Mouse (Mus musculus) heart, postnatal 0 days (tissue): ENCODE measurements around the gene Gm11634. TPM values are rescaled to one million over a fixed set of nuclear protein-coding genes. Genes with fewer than 3 reads are reported as not detected.
A peak's percentile ranks its signal among the peaks of the same experiment; 100 is the strongest.

ENCODE experiments used
- ATAC-seq: fragments of 200-750 bp; cut with Nextera tagmentation; 2 replicates; pipeline ENCODE4 v1.8.0; 2017; ENCODE audit warnings: low read depth, moderate number of reproducible peaks, moderate library complexity; ENCODE audit not compliant: insufficient read depth
- DNase-seq: peaks from one replicate; pipeline ENCODE4 v3.0.0-alpha.2; 2016; ENCODE audit warnings: low spot score
- H3K27ac ChIP-seq: fragments of 300-500 bp; sonication (generic); 2 replicates; pipeline ENCODE4 v1.5.1; 2014; ENCODE audit warnings: low read depth, mild to moderate bottlenecking
- H3K27me3 ChIP-seq: fragments of 300-500 bp; sonication (generic); 2 replicates; pipeline ENCODE4 v1.6.1; 2014; ENCODE audit warnings: low read length, mixed read lengths; ENCODE audit not compliant: control insufficient read depth, insufficient read depth
- H3K36me3 ChIP-seq: fragments of 300-500 bp; sonication (generic); replicated peaks from 2 replicates; pipeline ENCODE4 v1.6.1; 2014; ENCODE audit warnings: low read length, mixed read lengths; ENCODE audit not compliant: control insufficient read depth, insufficient read depth
- H3K4me1 ChIP-seq: fragments of 300-500 bp; sonication (generic); 2 replicates; pipeline ENCODE4 v1.6.1; 2014; ENCODE audit warnings: antibody characterized with exemption; ENCODE audit not compliant: control insufficient read depth, insufficient read depth
- H3K4me2 ChIP-seq: fragments of 300-500 bp; sonication (generic); 2 replicates; pipeline ENCODE4 v1.6.1; 2014; ENCODE audit warnings: low read depth, mild to moderate bottlenecking, low read length, moderate library complexity
- H3K4me3 ChIP-seq: fragments of 300-500 bp; sonication (generic); 2 replicates; pipeline ENCODE4 v1.5.1; 2014; ENCODE audit warnings: low read depth, low read length
- H3K9ac ChIP-seq: fragments of 300-500 bp; sonication (generic); replicated peaks from 2 replicates; pipeline ENCODE4 v1.6.1; 2014; ENCODE audit warnings: low read depth, low read length, mixed read lengths
- H3K9me3 ChIP-seq: fragments of 300-500 bp; sonication (generic); replicated peaks from 2 replicates; pipeline ENCODE4 v1.6.1; 2016; ENCODE audit warnings: low read length; ENCODE audit not compliant: control insufficient read depth
- CTCF ChIP-seq: IDR thresholded peaks from 2 replicates; pipeline ENCODE4 v1.5.1; 2016; ENCODE audit warnings: antibody characterized with exemption, control low read depth, low read depth
- EP300 ChIP-seq: IDR thresholded peaks from 2 replicates; pipeline ENCODE4 v1.6.1; 2016; ENCODE audit warnings: antibody characterized with exemption, low read depth
- WGBS: fragments of 180-500 bp; shearing (Covaris S2); extraction: QIAGEN DNeasy Blood & Tissue Kit; methylation state at CpG from one replicate; pipeline ENCODE4 v1.1.7; 2014; 5-methylcytosine and 5-hydroxymethylcytosine counted together
- polyA plus RNA-seq: library from polyadenylated mRNA; unstranded; fragments of >200 nt; fragmentation: Nextera tagmentation; extraction: Ambion mirVana; gene quantifications from 2 replicates; pipeline ENCODE4 v1.2.1, GENCODE M21; 2015
- total RNA-seq: library from RNA; depleted of rRNA; stranded (reverse); fragments of >200 nt; gene quantifications from 2 replicates; pipeline ENCODE4 v1.2.3, GENCODE M21; 2014; ENCODE audit warnings: low replicate concordance; rRNA removed

The Gm11634 gene
- total and polyA plus RNA-seq, 2 experiments from 2014 or later: not detected

- TF ChIP-seq CTCF (no peak), EP300 (no peak)
- Histone ChIP-seq H3K27me3 (no peaks in the 10 kb centered on the region), H3K27ac (peak within 1 kb of the TSS; percentile 97), H3K4me3 (peak within 1 kb of the TSS; percentile 90), H3K4me1 (peaks cover 22% of the 10 kb centered on the region), H3K36me3 (peaks cover 19% of the 10 kb centered on the region), H3K9ac (peak within 1 kb of the TSS; percentile 86), H3K4me2 (peak within 1 kb of the TSS; percentile 80), H3K9me3 (no peaks in the 10 kb centered on the region)
- WGBS: under 1% methylated on average over 43 of the region's 43 CpGs
- DNase-seq: peak; percentile 99
- peak; percentile 71 for ATAC-seq
Observed at GRCm38 (mm10) chr11:101551751-101552475, 47.1 kb downstream of the Gm11634 start, which contains the start of the genes Brca1 and Nbr1. Brca1 (minus strand) TSS chr11:101551955. Nbr1 (plus strand) TSS chr11:101552149.

- Histone ChIP-seq H3K9ac (no peak overlapping the region), H3K36me3 (peaks cover 7% of the 10 kb centered on the region; the same call in 1 of the 2 replicates), H3K9me3 (no peaks in the 10 kb centered on the region), H3K4me1 (peaks cover 11% of the 10 kb centered on the region), H3K27ac (no peak overlapping the region), H3K4me3 (no peak overlapping the region), H3K4me2 (no peak overlapping the region), H3K27me3 (no peaks in the 10 kb centered on the region)
- DNase-seq: no peak
- no peak for ATAC-seq
- no peak for TF ChIP-seq EP300
- TF ChIP-seq CTCF: no peak
Observed at GRCm38 (mm10) chr11:101548526-101548925, 50.5 kb downstream of the Gm11634 start.

DNA sequence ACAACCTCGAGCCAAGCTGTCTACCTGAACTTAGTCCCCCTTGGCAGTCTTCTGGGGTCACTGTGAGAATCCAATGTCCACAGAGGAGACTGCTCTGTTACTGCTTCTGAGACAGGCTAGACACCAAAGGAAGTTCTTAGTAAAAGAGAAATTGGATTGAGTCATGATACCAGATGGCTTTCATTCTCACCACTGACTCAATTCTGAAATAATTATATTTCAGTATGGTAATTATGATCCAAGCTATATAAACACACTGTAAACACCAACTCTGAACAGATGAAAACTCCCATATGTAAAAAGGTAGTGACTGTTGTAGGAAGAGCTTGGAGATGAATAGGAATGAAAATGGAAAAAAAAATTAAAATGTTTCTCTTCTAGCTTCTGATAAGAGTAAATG, 54.9 kb downstream of the Gm11634 start:
- H3K9ac ChIP-seq: no peak overlapping the region
- no peaks in the 10 kb centered on the region for H3K4me1 ChIP-seq
- DNase-seq: no peak
- no peak overlapping the region for H3K4me2 ChIP-seq
- H3K27ac ChIP-seq: no peak overlapping the region
- ATAC-seq: no peak
- H3K9me3 ChIP-seq: no peaks in the 10 kb centered on the region
- H3K4me3 ChIP-seq: no peak overlapping the region
- H3K27me3 ChIP-seq: no peaks in the 10 kb centered on the region
- TF ChIP-seq CTCF (no peak), EP300 (no peak)
- 77% methylated on average over 1 of the region's 1 CpGs for WGBS
- peaks cover 7% of the 10 kb centered on the region; the same call in 1 of the 2 replicates for H3K36me3 ChIP-seq

Other genes starting within 250 kb of the Gm11634 start
- gene G6pc, start 231.7 kb downstream of the Gm11634 start, total RNA-seq: 0.50 TPM in 1 of 2 replicates, not detected in the other
- gene G6pc, start 231.7 kb downstream of the Gm11634 start, polyA plus RNA-seq: 0.05 TPM in 1 of 2 replicates, not detected in the other
- gene Aarsd1, start 181.6 kb downstream of the Gm11634 start, total RNA-seq: 16.8 and 37.5 TPM in 2 replicates
- 31.9 and 32.5 TPM in 2 replicates for gene Aarsd1, start 181.6 kb downstream of the Gm11634 start, polyA plus RNA-seq
- gene Gm27029, start 174.5 kb downstream of the Gm11634 start, total RNA-seq: 3.7 TPM in 1 of 2 replicates, not detected in the other
- 7.3 and 8.2 TPM in 2 replicates for gene Gm27029, start 174.5 kb downstream of the Gm11634 start, polyA plus RNA-seq
- gene Rundc1, start 174.2 kb downstream of the Gm11634 start, total RNA-seq: 5.8 and 7.5 TPM in 2 replicates
- 10.3 and 11.7 TPM in 2 replicates for gene Rundc1, start 174.2 kb downstream of the Gm11634 start, polyA plus RNA-seq
- gene Ptges3l, start 173.9 kb downstream of the Gm11634 start, total RNA-seq: 32.8 and 40.7 TPM in 2 replicates
- gene Ptges3l, start 173.9 kb downstream of the Gm11634 start, polyA plus RNA-seq: 86.9 and 93.5 TPM in 2 replicates
- gene Rpl27, start 157.0 kb downstream of the Gm11634 start, total RNA-seq: 796 and 938 TPM in 2 replicates
- gene Rpl27, start 157.0 kb downstream of the Gm11634 start, polyA plus RNA-seq: 242 and 248 TPM in 2 replicates
- 26.3 and 28.9 TPM in 2 replicates for gene Ifi35, start 150.8 kb downstream of the Gm11634 start, total RNA-seq
- gene Ifi35, start 150.8 kb downstream of the Gm11634 start, polyA plus RNA-seq: 23.9 and 24.2 TPM in 2 replicates
- 4.9 and 6.1 TPM in 2 replicates for gene Rnd2, start 134.3 kb downstream of the Gm11634 start, total RNA-seq
- gene Rnd2, start 134.3 kb downstream of the Gm11634 start, polyA plus RNA-seq: 5.1 and 5.7 TPM in 2 replicates
- gene Vat1, start 133.0 kb downstream of the Gm11634 start, total RNA-seq: 82.0 and 84.2 TPM in 2 replicates
- 19.5 and 19.7 TPM in 2 replicates for gene Vat1, start 133.0 kb downstream of the Gm11634 start, polyA plus RNA-seq
- 4.7 and 5.2 TPM in 2 replicates for gene Brca1, start 47.3 kb downstream of the Gm11634 start, total RNA-seq
- 0.94 and 1.9 TPM in 2 replicates for gene Brca1, start 47.3 kb downstream of the Gm11634 start, polyA plus RNA-seq
- 101 and 157 TPM in 2 replicates for gene Nbr1, start 47.1 kb downstream of the Gm11634 start, total RNA-seq
- 45.1 and 47.2 TPM in 2 replicates for gene Nbr1, start 47.1 kb downstream of the Gm11634 start, polyA plus RNA-seq
- gene Tmem106a, start 17.0 kb downstream of the Gm11634 start, total RNA-seq: 2.7 and 8.3 TPM in 2 replicates
- gene Tmem106a, start 17.0 kb downstream of the Gm11634 start, polyA plus RNA-seq: 4.2 TPM in 2 replicates
- gene Rdm1, start 27.9 kb upstream of the Gm11634 start, total RNA-seq: 44.1 and 44.5 TPM in 2 replicates
- 38.1 and 40.4 TPM in 2 replicates for gene Rdm1, start 27.9 kb upstream of the Gm11634 start, polyA plus RNA-seq
- gene Arl4d, start 66.3 kb upstream of the Gm11634 start, total RNA-seq: 8.1 and 12.2 TPM in 2 replicates
- 9.9 and 11.3 TPM in 2 replicates for gene Arl4d, start 66.3 kb upstream of the Gm11634 start, polyA plus RNA-seq
- 12.4 and 13.5 TPM in 2 replicates for gene Dhx8, start 133.7 kb upstream of the Gm11634 start, total RNA-seq
- 12.6 and 13.1 TPM in 2 replicates for gene Dhx8, start 133.7 kb upstream of the Gm11634 start, polyA plus RNA-seq
- 5.2 and 7.5 TPM in 2 replicates for gene Etv4, start 186.1 kb upstream of the Gm11634 start, total RNA-seq
- gene Etv4, start 186.1 kb upstream of the Gm11634 start, polyA plus RNA-seq: 2.2 and 2.4 TPM in 2 replicates